Mouse (Mus musculus): Measurements from ENCODE around the gene Kifc3. TPM values are rescaled to one million over a fixed set of nuclear protein-coding genes. Genes with fewer than 3 reads are reported as not detected.

The Kifc3 gene
- polyA plus RNA-seq, 1 experiment from 2014 or later = 9.1 TPM

- 91% methylated on average over 5 of the region's 5 CpGs for WGBS
- no peaks in the 10 kb centered on the region for H3K9me3 ChIP-seq
- no peaks in the 10 kb centered on the region for H3K36me3 ChIP-seq
- DNase-seq (ENCODE audit: low spot score) = no peak
- no peaks in the 10 kb centered on the region for H3K27me3 ChIP-seq (ENCODE audit: insufficient read depth, poor library complexity, severe bottlenecking)
- H3K4me1 ChIP-seq (replicated peaks) = peaks cover 8% of the 10 kb centered on the region
- no peak overlapping the region for H3K4me3 ChIP-seq
- no peak overlapping the region for H3K27ac ChIP-seq
These were observed 21.4 kb upstream of the Kifc3 start for GRCm38 (mm10) chr8:95223969-95224368.

- Histone ChIP-seq H3K4me1 (replicated peaks) (no peaks in the 10 kb centered on the region; the same call in 1 of the 2 replicates), H3K9me3 (no peaks in the 10 kb centered on the region), H3K27ac (no peak overlapping the region), H3K27me3 (ENCODE audit: insufficient read depth, poor library complexity, severe bottlenecking) (no peaks in the 10 kb centered on the region), H3K4me3 (no peak overlapping the region), H3K36me3 (no peaks in the 10 kb centered on the region)
- DNase-seq (ENCODE audit: low spot score) = no peak
- WGBS = 47% methylated on average over 2 of the region's 2 CpGs
These were observed 18.4 kb upstream of the Kifc3 start for GRCm38 (mm10) chr8:95221045-95221444.

GRCm38 (mm10) chr8:95220571-95220998 lies 18.0 kb upstream of the Kifc3 start:
- H3K36me3 ChIP-seq = no peaks in the 10 kb centered on the region
- no peaks in the 10 kb centered on the region for H3K9me3 ChIP-seq
- WGBS = 61% methylated on average over 7 of the region's 7 CpGs
- no peak for DNase-seq (ENCODE audit: low spot score)
- H3K27me3 ChIP-seq (ENCODE audit: insufficient read depth, poor library complexity, severe bottlenecking) = no peaks in the 10 kb centered on the region
- no peaks in the 10 kb centered on the region; the same call in 1 of the 2 replicates for H3K4me1 ChIP-seq (replicated peaks)
- H3K27ac ChIP-seq = no peak overlapping the region
- H3K4me3 ChIP-seq = no peak overlapping the region

GRCm38 (mm10) chr8:95219623-95220022 lies 17.0 kb upstream of the Kifc3 start:
- Histone ChIP-seq H3K4me1 (replicated peaks) (no peaks in the 10 kb centered on the region; the same call in 1 of the 2 replicates), H3K4me3 (no peak overlapping the region), H3K9me3 (no peaks in the 10 kb centered on the region), H3K27me3 (ENCODE audit: insufficient read depth, poor library complexity, severe bottlenecking) (no peaks in the 10 kb centered on the region), H3K27ac (no peak overlapping the region), H3K36me3 (no peaks in the 10 kb centered on the region)
- WGBS = 86% methylated on average over 8 of the region's 8 CpGs
- DNase-seq (ENCODE audit: low spot score) = no peak

- no peaks in the 10 kb centered on the region for H3K9me3 ChIP-seq
These were observed 13.2 kb upstream of the Kifc3 start for GRCm38 (mm10) chr8:95215709-95216360.

GRCm38 (mm10) chr8:95209924-95210323 lies 7.3 kb upstream of the Kifc3 start:
- Histone ChIP-seq H3K36me3 (no peaks in the 10 kb centered on the region), H3K4me3 (no peak overlapping the region), H3K4me1 (replicated peaks) (0 out of 2 replicates have a peak, but pooled peaks cover 9% of the 10 kb centered on the region), H3K9me3 (no peaks in the 10 kb centered on the region), H3K27ac (no peak overlapping the region), H3K27me3 (ENCODE audit: insufficient read depth, poor library complexity, severe bottlenecking) (no peaks in the 10 kb centered on the region)
- WGBS = 86% methylated on average over 11 of the region's 11 CpGs
- no peak for DNase-seq (ENCODE audit: low spot score)

More at GRCm38 (mm10) chr8:95215709-95216360, 13.2 kb upstream of the Kifc3 start:
- Histone ChIP-seq H3K27me3 (ENCODE audit: insufficient read depth, poor library complexity, severe bottlenecking) (no peaks in the 10 kb centered on the region), H3K4me1 (replicated peaks) (no peaks in the 10 kb centered on the region; the same call in 1 of the 2 replicates), H3K27ac (no peak overlapping the region), H3K4me3 (no peak overlapping the region), H3K36me3 (no peaks in the 10 kb centered on the region)
- WGBS = 82% methylated on average over 11 of the region's 11 CpGs
- DNase-seq (ENCODE audit: low spot score) = no peak

- H3K27ac ChIP-seq = peak overlapping the region; percentile 54; the same call in 1 of the 2 replicates
- WGBS = 45% methylated on average over 8 of the region's 8 CpGs
These were observed 3.3 kb upstream of the Kifc3 start for GRCm38 (mm10) chr8:95205946-95206345.

GRCm38 (mm10) chr8:95204039-95204380 lies 1.4 kb upstream of the Kifc3 start:
- Histone ChIP-seq H3K4me3 (no peak overlapping the region), H3K9me3 (no peaks in the 10 kb centered on the region)
- WGBS = 20% methylated on average over 10 of the region's 10 CpGs

More at GRCm38 (mm10) chr8:95205946-95206345, 3.3 kb upstream of the Kifc3 start:
- H3K27me3 ChIP-seq (ENCODE audit: insufficient read depth, poor library complexity, severe bottlenecking) = no peaks in the 10 kb centered on the region
- H3K4me3 ChIP-seq = no peak overlapping the region
- no peaks in the 10 kb centered on the region for H3K9me3 ChIP-seq
- DNase-seq (ENCODE audit: low spot score) = no peak
- H3K4me1 ChIP-seq (replicated peaks) = 0 out of 2 replicates have a peak, but pooled peaks cover 12% of the 10 kb centered on the region
- no peaks in the 10 kb centered on the region for H3K36me3 ChIP-seq

GRCm38 (mm10) chr8:95203326-95204038 lies 870 bp upstream of the Kifc3 start:
- WGBS = 54% methylated on average over 9 of the region's 9 CpGs
- no peak overlapping the region; the same call in 1 of the 2 replicates for H3K27ac ChIP-seq
- no peaks in the 10 kb centered on the region for H3K27me3 ChIP-seq (ENCODE audit: insufficient read depth, poor library complexity, severe bottlenecking)
- no peak for DNase-seq (ENCODE audit: low spot score)
- H3K4me3 ChIP-seq = no peak overlapping the region
- no peaks in the 10 kb centered on the region for H3K9me3 ChIP-seq
- H3K4me1 ChIP-seq (replicated peaks) = 0 out of 2 replicates have a peak, but pooled peaks cover 12% of the 10 kb centered on the region
- no peaks in the 10 kb centered on the region for H3K36me3 ChIP-seq

More at GRCm38 (mm10) chr8:95204039-95204380, 1.4 kb upstream of the Kifc3 start:
- peak; percentile 75 for DNase-seq (ENCODE audit: low spot score)
- no peaks in the 10 kb centered on the region for H3K36me3 ChIP-seq
- H3K27me3 ChIP-seq (ENCODE audit: insufficient read depth, poor library complexity, severe bottlenecking) = no peaks in the 10 kb centered on the region
- H3K27ac ChIP-seq = no peak overlapping the region
- 0 out of 2 replicates have a peak, but pooled peaks cover 12% of the 10 kb centered on the region for H3K4me1 ChIP-seq (replicated peaks)

- Histone ChIP-seq H3K9me3 (no peaks in the 10 kb centered on the region), H3K4me1 (replicated peaks) (0 out of 2 replicates have a peak, but pooled peaks cover 12% of the 10 kb centered on the region), H3K36me3 (no peaks in the 10 kb centered on the region), H3K27ac (no peak overlapping the region), H3K4me3 (no peak overlapping the region), H3K27me3 (ENCODE audit: insufficient read depth, poor library complexity, severe bottlenecking) (no peaks in the 10 kb centered on the region)
- no peak for DNase-seq (ENCODE audit: low spot score)
- 78% methylated on average over 8 of the region's 8 CpGs for WGBS
These were observed 499 bp downstream of the Kifc3 start for GRCm38 (mm10) chr8:95202056-95202570.

GRCm38 (mm10) chr8:95201491-95201890 lies 1.1 kb downstream of the Kifc3 start:
- WGBS = 77% methylated on average over 7 of the region's 7 CpGs

GRCm38 (mm10) chr8:95200001-95200405 lies 2.6 kb downstream of the Kifc3 start:
- Histone ChIP-seq H3K27me3 (ENCODE audit: insufficient read depth, poor library complexity, severe bottlenecking) (no peaks in the 10 kb centered on the region), H3K4me3 (no peak overlapping the region), H3K36me3 (no peaks in the 10 kb centered on the region), H3K9me3 (no peaks in the 10 kb centered on the region), H3K4me1 (replicated peaks) (0 out of 2 replicates have a peak, but pooled peaks cover 3% of the 10 kb centered on the region), H3K27ac (no peak overlapping the region)
- no peak for DNase-seq (ENCODE audit: low spot score)
- WGBS = 76% methylated on average over 9 of the region's 9 CpGs

More at GRCm38 (mm10) chr8:95201491-95201890, 1.1 kb downstream of the Kifc3 start:
- no peak for DNase-seq (ENCODE audit: low spot score)
- Histone ChIP-seq H3K27me3 (ENCODE audit: insufficient read depth, poor library complexity, severe bottlenecking) (no peaks in the 10 kb centered on the region), H3K36me3 (no peaks in the 10 kb centered on the region), H3K4me1 (replicated peaks) (0 out of 2 replicates have a peak, but pooled peaks cover 11% of the 10 kb centered on the region), H3K9me3 (no peaks in the 10 kb centered on the region), H3K27ac (no peak overlapping the region; the same call in 1 of the 2 replicates), H3K4me3 (no peak overlapping the region)

- Histone ChIP-seq H3K27me3 (ENCODE audit: insufficient read depth, poor library complexity, severe bottlenecking) (no peaks in the 10 kb centered on the region), H3K9me3 (no peaks in the 10 kb centered on the region), H3K36me3 (no peaks in the 10 kb centered on the region), H3K4me1 (replicated peaks) (0 out of 2 replicates have a peak, but pooled peaks cover 5% of the 10 kb centered on the region), H3K4me3 (no peak overlapping the region), H3K27ac (no peak overlapping the region)
- DNase-seq (ENCODE audit: low spot score) = no peak
- WGBS = 80% methylated on average over 11 of the region's 11 CpGs
These were observed 6.9 kb downstream of the Kifc3 start for GRCm38 (mm10) chr8:95195728-95196127.

All from hindbrain, embryonic 10.5 days (tissue).